In the genomic region with DNA sequence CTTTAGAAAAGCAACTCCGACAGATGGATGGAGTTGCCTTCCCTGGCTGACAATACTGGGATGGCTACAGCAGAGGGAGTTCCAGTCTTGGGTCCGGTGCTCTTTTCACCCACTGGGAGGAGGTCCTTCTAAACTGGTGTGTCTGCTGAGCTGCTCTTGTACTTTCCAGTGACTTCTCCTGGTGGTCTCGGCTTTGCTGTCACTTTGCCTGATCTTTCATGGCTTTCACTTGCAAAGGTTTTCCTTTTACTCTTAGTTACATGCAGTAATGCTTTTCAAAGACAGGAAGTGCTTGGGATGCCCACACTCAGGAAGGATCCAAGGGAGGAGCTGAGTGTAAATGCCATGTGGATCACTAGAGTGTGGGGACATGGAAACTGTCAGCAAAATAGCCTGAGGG, we compare ENCODE assay signal across 25 mouse cellular contexts. TPM values are rescaled to one million over a fixed set of nuclear protein-coding genes. Genes with fewer than 3 reads are reported as not detected.
DNase-seq lines count a peak whose midpoint lies in the region; ATAC-seq and TF ChIP-seq lines count a peak whose summit lies in the region.
"Had no signal": no experiment of that assay in that cellular context is flagged by ENCODE, and none has a peak within 500 bp of the region (broad histone marks: within the 10 kb centered on the region; RNA-seq: fewer than 3 reads in every experiment).

No protein-coding gene starts in this region.

- DNase-seq in heart, adult 8-10 months (ENCODE audit: low spot score), result no peak
- no peak for DNase-seq in layer of hippocampus, adult 2 months (ENCODE audit: low spot score in 2 of 2)
- no peak for DNase-seq in layer of hippocampus, adult 18-20 months (ENCODE audit: low spot score in 2 of 2)
- DNase-seq in ES-CJ7 (ENCODE audit: low read depth, low spot score) (peak; percentile 23), ZHBTc4 (ENCODE audit: low read depth, low spot score) (peak; percentile 68)
- DNase-seq in testis, postnatal 10 days (ENCODE audit: low spot score), result no peak
- DNase-seq: adrenal gland, postnatal 14 days; B cell, adult 2 months; cerebellum, adult 9-10 months; kidney, postnatal 10 days; layer of hippocampus, postnatal 36 days; liver, embryonic 13.5 days; right cerebral cortex, adult 18-20 months; right cerebral cortex, postnatal 4 days; thymus, adult 18-20 months; thymus, postnatal 36 days had no signal

- 62% methylated on average over 3 of the region's 3 CpGs for WGBS in heart, embryonic 11.5 days (ENCODE audit: insufficient replicate concordance)

- H3K4me2 ChIP-seq in heart, embryonic 11.5 days, result no peak overlapping the region
- H3K4me2 ChIP-seq: heart, embryonic 15.5 days; hindbrain, embryonic 12.5 days; limb, embryonic 13.5 days; liver, embryonic 13.5 days; lung, embryonic 15.5 days; neural tube, embryonic 15.5 days had no signal

- no peak for ATAC-seq in heart, embryonic 11.5 days (replicated peaks; ENCODE audit: insufficient number of reproducible peaks, low FRiP score, low TSS enrichment)

- no peaks in the 10 kb centered on the region for H3K27me3 ChIP-seq in heart, embryonic 11.5 days (ENCODE audit: control insufficient read depth, insufficient read depth, low read length)
- H3K27me3 ChIP-seq: CH12.LX; heart, embryonic 15.5 days; hindbrain, embryonic 12.5 days; limb, embryonic 13.5 days; liver, embryonic 13.5 days; lung, embryonic 15.5 days; neural tube, embryonic 15.5 days had no signal

- H3K4me3 ChIP-seq in heart, embryonic 11.5 days (ENCODE audit: low read depth, low read length), result no peak overlapping the region
- no peak overlapping the region for H3K4me3 ChIP-seq in layer of hippocampus, adult 2 months
- H3K4me3 ChIP-seq: forebrain, embryonic 10.5 days; heart, embryonic 15.5 days; hindbrain, embryonic 12.5 days; limb, embryonic 13.5 days; liver, embryonic 13.5 days; lung, embryonic 15.5 days; midbrain, embryonic 10.5 days; neural tube, embryonic 15.5 days had no signal

- no peak overlapping the region for H3K9ac ChIP-seq in heart, embryonic 11.5 days (ENCODE audit: low read depth, low read length)
- H3K9ac ChIP-seq: heart, embryonic 15.5 days; hindbrain, embryonic 12.5 days; limb, embryonic 13.5 days; liver, embryonic 13.5 days; lung, embryonic 15.5 days; neural tube, embryonic 15.5 days had no signal

- H3K36me3 ChIP-seq in heart, embryonic 11.5 days (ENCODE audit: control insufficient read depth, insufficient read depth, low read length), result peaks cover 12% of the 10 kb centered on the region

- TF ChIP-seq CTCF in layer of hippocampus, adult 2 months (conservative IDR thresholded peaks at IDR 0.05), result peak; percentile 41

- no peaks in the 10 kb centered on the region for H3K9me3 ChIP-seq in heart, embryonic 11.5 days (replicated peaks; ENCODE audit: control insufficient read depth, low read length)
- H3K9me3 ChIP-seq: forebrain, embryonic 10.5 days; heart, embryonic 15.5 days; hindbrain, embryonic 12.5 days; limb, embryonic 13.5 days; liver, embryonic 13.5 days; lung, embryonic 15.5 days; midbrain, embryonic 10.5 days; neural tube, embryonic 15.5 days had no signal

- H3K27ac ChIP-seq in heart, embryonic 11.5 days (ENCODE audit: low read depth, low read length), result 0 out of 2 replicates have a peak overlapping the region, but pooled peaks have one; percentile 15
- peak overlapping the region; percentile 60 for H3K27ac ChIP-seq in layer of hippocampus, adult 2 months
- H3K27ac ChIP-seq: forebrain, embryonic 10.5 days; heart, embryonic 15.5 days; hindbrain, embryonic 12.5 days; limb, embryonic 13.5 days; liver, embryonic 13.5 days; lung, embryonic 15.5 days; midbrain, embryonic 10.5 days; neural tube, embryonic 15.5 days had no signal

- H3K4me1 ChIP-seq in heart, embryonic 11.5 days (ENCODE audit: control insufficient read depth, insufficient read depth, low read length), result 0 out of 2 replicates have a peak, but pooled peaks cover 3% of the 10 kb centered on the region
- H3K4me1 ChIP-seq: forebrain, embryonic 10.5 days; heart, embryonic 15.5 days; hindbrain, embryonic 12.5 days; limb, embryonic 13.5 days; liver, embryonic 13.5 days; lung, embryonic 15.5 days; midbrain, embryonic 10.5 days; neural tube, embryonic 15.5 days had no signal

RNA-seq across cellular contexts. Expression of a gene that starts 33.0 kb away (rescaled TPM):
- 77.3 and 84.0 TPM in 2 replicates for polyA plus RNA-seq in heart, embryonic 11.5 days (2014; fragmentation: Nextera tagmentation; extraction: Ambion mirVana)
- total RNA-seq in heart, adult 8-10 months (2022), result 10 to 100 TPM; 16.0 to 23.6 (median 17.4) TPM
- total RNA-seq in layer of hippocampus, adult 2 months (2021), result 10 to 100 TPM; 20.4 to 23.2 TPM
- total RNA-seq in layer of hippocampus, adult 18-20 months (2021), result 10 to 100 TPM; 24.4 to 24.8 TPM

RNA-seq across cellular contexts. Expression of a gene that starts 41.4 kb away (rescaled TPM):
- polyA plus RNA-seq in heart, embryonic 11.5 days (2014; fragmentation: Nextera tagmentation; extraction: Ambion mirVana), result 33.5 and 37.7 TPM in 2 replicates
- 10 to 100 TPM; 10.7 to 12.3 (median 11.2) TPM for total RNA-seq in heart, adult 8-10 months (2022)
- total RNA-seq in layer of hippocampus, adult 2 months (2021), result 10 to 100 TPM; 49.3 to 52.3 TPM
- total RNA-seq in layer of hippocampus, adult 18-20 months (2021), result 10 to 100 TPM; 48.8 to 49.6 TPM

Comparison
In these comparisons a context has a peak if more than half of its experiments do, and no peak if none do; other contexts are left out.
1. DNase-seq: peak in ES-CJ7 (single experiment) and ZHBTc4 (single experiment); none in heart, adult 8-10 months (single experiment), layer of hippocampus, adult 2 months (0 of 2), layer of hippocampus, adult 18-20 months (0 of 2) and testis, postnatal 10 days (single experiment).